Mouse (Mus musculus) bone marrow, adult 2 months (tissue): ENCODE data around the gene Pqlc3. TPM values are rescaled to one million over a fixed set of nuclear protein-coding genes. Genes with fewer than 3 reads are reported as not detected.

ENCODE experiments used
- H3K27ac ChIP-seq: fragments of 200-500 bp; 2 replicates; pipeline ENCODE4 v1.5.1; 2012; ENCODE audit warnings: low read depth, mild to moderate bottlenecking, control low read depth, inconsistent platforms, low read length; ENCODE audit not compliant: control insufficient read depth, poor library complexity, insufficient read depth
- H3K4me1 ChIP-seq: fragments of 200-500 bp; 2 replicates; pipeline ENCODE4 v1.6.1; 2011; ENCODE audit warnings: low read length; ENCODE audit not compliant: control insufficient read depth, insufficient read depth
- H3K4me3 ChIP-seq: fragments of 200-500 bp; replicated peaks from 2 replicates; pipeline ENCODE3; 2011; ENCODE audit warnings: mild to moderate bottlenecking, low read depth, low read length, control low read depth; ENCODE audit not compliant: control insufficient read depth
- CTCF ChIP-seq: fragments of 200-500 bp; IDR thresholded peaks from 2 replicates; pipeline ENCODE4 v1.5.1; 2011; ENCODE audit warnings: low read length, control low read depth; ENCODE audit not compliant: control insufficient read depth, insufficient read depth
- POLR2A ChIP-seq: fragments of 200-500 bp; IDR thresholded peaks from 2 replicates; pipeline ENCODE4 v1.6.1; 2011; ENCODE audit warnings: low read depth, mild to moderate bottlenecking, control low read depth, low read length, borderline replicate concordance; ENCODE audit not compliant: control insufficient read depth
- WGBS: fragments of 180-500 bp; shearing (Covaris S2); methylation state at CpG from one replicate; pipeline ENCODE4 v1.1.7; 2018; 5-methylcytosine and 5-hydroxymethylcytosine counted together
- polyA plus RNA-seq: library from polyadenylated mRNA; stranded (reverse); fragments of >200 nt; gene quantifications from 2 replicates; pipeline ENCODE4 v1.2.4, GENCODE M21; 2011; ENCODE audit warnings: low replicate concordance; ENCODE audit not compliant: missing spikeins, insufficient read depth, insufficient read length

Gene Pqlc3
- polyA plus RNA-seq, 1 experiment: 14.7 TPM

DNA sequence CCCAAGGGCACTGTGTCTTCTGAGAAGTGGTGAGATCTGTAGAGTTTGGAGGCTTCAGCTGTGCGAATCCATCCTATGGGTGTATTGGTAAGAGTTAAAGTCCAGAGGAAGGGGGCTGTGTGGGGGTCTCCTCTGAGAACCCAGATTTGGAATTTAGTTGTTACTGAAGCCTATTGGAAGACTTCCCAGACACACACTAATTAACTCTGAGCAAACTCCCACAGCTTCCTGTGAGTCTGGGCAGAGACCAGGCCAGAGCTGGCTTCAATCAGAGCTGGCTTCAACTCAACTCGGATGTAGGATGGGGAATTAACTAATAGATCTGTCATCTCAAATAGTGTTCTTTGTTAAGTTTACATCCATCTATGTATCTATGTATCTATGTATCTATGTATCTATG lies 15.5 kb upstream of the Pqlc3 start:
- no peaks in the 10 kb centered on the region for H3K4me1 ChIP-seq
- 71% methylated on average over 2 of the region's 2 CpGs for WGBS
- TF ChIP-seq CTCF (no peak), POLR2A (no peak)
- no peak overlapping the region for H3K27ac ChIP-seq
- no peak overlapping the region for H3K4me3 ChIP-seq

- 77% methylated on average over 2 of the region's 2 CpGs for WGBS
These were observed 12.1 kb upstream of the Pqlc3 start for GRCm38 (mm10) chr12:17012067-17012899.

DNA sequence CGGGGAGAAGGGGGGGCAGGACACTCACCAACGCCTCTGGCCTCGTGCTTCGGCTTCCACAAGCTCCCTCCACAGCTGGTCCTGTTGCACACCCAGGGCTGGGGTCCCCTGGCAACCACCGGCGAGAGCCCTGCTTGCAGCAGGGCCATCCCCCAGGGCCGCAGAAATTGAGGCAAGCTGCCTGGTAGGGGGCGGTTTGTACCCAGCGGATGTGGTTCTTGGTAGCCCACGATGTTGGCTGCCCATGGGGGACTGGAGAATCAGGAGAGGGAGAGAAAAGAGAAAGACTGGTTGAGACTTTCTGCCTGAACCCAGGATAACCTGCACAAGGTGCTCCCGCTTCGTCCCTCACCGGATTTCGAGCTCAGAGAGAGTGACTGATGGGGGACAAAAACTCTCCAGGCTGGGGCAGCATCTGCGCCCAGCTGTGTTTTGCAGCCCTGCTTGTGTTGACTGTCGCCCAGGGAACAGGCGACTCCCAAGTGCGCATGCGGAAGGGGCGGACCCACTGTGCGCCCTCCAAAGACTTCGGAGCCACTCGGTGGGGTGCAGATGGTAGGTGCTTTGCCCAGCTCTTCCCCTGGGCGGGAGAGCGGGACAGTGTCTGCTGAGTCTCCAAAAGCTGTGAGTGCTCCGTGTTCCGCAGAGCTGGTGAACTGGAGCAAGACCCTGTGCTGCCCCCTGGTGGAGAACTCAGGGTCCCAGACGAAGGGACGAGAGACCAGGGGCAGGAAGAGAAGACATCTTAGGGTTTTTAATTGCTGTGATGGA lies 11.1 kb upstream of the Pqlc3 start, which contains the start of gene 2410004P03Rik:
2410004P03Rik (minus strand) TSS at position 628 of the 771 bp plus-strand sequence.
- no peaks in the 10 kb centered on the region for H3K4me1 ChIP-seq
- H3K4me3 ChIP-seq: peak within 1 kb of the TSS; percentile 62
- WGBS: 10% methylated on average over 29 of the region's 29 CpGs
- TF ChIP-seq POLR2A (no peak), CTCF (peak; percentile 91)
- H3K27ac ChIP-seq: no peak within 1 kb of the TSS

More at GRCm38 (mm10) chr12:17012067-17012899, 12.1 kb upstream of the Pqlc3 start:
- Histone ChIP-seq H3K4me1 (no peaks in the 10 kb centered on the region), H3K4me3 (no peak overlapping the region), H3K27ac (no peak overlapping the region)
- TF ChIP-seq POLR2A (no peak), CTCF (no peak)

DNA sequence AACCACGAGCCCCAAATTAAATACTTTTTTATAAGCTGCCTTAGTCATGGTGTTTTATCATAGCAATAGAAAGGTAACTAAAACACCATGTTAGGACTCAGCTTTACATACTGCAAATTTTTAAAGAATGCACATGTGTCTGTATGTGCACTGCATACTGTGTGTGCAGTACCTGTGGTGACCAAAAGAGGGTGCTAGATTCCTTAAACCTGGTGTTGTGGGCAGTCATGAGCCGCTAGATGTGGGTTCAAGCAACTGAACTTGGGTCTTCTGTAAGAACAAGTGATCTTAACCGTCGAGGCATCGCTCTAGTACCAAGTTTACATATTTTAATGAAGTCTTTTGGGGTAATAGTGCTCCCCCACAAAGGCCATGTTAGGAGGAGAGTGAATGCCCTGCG lies 9.3 kb upstream of the Pqlc3 start:
- H3K4me3 ChIP-seq: no peak overlapping the region
- WGBS: 92% methylated on average over 6 of the region's 6 CpGs
- TF ChIP-seq CTCF: no peak
- TF ChIP-seq POLR2A: no peak
- no peaks in the 10 kb centered on the region for H3K4me1 ChIP-seq
- no peak overlapping the region for H3K27ac ChIP-seq

DNA sequence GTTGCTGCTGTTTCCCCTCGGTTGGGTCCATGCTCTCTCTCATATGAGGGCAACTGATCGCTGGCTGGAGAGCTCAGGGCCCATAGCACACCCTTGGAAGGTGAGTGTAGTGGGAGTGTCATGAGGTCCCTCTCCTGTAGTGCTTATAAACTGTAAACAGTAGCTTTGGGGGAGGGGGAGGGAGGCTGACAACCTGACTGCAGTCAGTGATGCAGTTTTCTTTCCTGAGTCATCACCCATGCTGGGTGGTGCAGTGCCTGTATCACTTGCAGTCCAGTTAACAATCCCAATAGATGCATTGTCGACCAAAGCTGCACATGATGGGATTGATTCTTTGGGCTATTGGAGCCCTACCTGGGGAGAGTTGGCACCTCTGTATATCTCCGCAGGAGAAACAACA lies 1.0 kb upstream of the Pqlc3 start:
- Histone ChIP-seq H3K27ac (peak overlapping the region; percentile 99; the same call in 1 of the 2 replicates), H3K4me1 (peaks cover 10% of the 10 kb centered on the region), H3K4me3 (no peak overlapping the region)
- TF ChIP-seq CTCF (no peak), POLR2A (no peak)
- WGBS: 58% methylated on average over 4 of the region's 4 CpGs

DNA sequence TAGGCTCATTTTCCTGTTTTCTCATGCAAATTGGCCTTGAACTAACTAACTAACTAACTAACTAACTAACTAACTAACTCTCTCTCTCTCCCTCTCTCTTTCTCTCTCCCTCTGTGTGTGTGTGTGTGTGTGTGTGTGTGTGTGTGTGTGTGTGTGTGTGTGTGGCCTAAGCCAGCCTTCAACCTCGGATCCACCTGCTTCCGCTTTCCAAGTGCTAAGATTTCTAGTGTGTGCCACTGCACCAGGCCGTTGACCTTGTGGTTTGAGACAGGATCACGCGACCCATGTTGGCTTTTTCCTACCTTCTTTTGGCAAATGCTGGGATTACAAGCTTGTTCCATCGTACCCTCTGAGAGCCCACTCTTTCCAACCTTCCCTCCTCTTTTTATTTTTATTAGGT lies 420 bp upstream of the Pqlc3 start:
- peak overlapping the region; percentile 99 for H3K27ac ChIP-seq
- TF ChIP-seq CTCF (no peak), POLR2A (no peak)
- peak overlapping the region; percentile 92 for H3K4me3 ChIP-seq
- 6% methylated on average over 6 of the region's 6 CpGs for WGBS
- H3K4me1 ChIP-seq: peaks cover 10% of the 10 kb centered on the region

DNA sequence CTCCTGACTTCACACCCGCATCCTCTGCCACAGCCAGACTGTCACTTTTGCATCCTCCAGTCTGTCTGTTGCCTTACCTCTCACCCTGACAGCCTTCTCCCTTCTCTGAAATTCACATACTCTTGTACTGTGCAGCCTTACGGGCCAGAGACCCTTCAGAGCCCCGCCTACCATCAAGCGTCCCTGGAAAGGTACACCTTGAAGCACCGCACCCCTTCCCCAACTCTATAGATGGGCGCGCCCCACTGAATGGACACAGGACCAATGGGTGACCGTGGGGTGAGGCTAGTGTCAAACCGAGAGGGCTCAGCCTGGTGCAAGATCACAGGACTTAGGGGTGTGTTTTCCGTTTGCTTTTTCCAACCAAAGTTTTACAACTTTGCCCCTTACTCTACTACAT lies 1.1 kb downstream of the Pqlc3 start:
- Histone ChIP-seq H3K4me3 (peak overlapping the region; percentile 92), H3K27ac (0 out of 2 replicates have a peak overlapping the region, but pooled peaks have one; percentile 74), H3K4me1 (peaks cover 10% of the 10 kb centered on the region)
- TF ChIP-seq CTCF (no peak), POLR2A (no peak)
- 13% methylated on average over 10 of the region's 10 CpGs for WGBS

DNA sequence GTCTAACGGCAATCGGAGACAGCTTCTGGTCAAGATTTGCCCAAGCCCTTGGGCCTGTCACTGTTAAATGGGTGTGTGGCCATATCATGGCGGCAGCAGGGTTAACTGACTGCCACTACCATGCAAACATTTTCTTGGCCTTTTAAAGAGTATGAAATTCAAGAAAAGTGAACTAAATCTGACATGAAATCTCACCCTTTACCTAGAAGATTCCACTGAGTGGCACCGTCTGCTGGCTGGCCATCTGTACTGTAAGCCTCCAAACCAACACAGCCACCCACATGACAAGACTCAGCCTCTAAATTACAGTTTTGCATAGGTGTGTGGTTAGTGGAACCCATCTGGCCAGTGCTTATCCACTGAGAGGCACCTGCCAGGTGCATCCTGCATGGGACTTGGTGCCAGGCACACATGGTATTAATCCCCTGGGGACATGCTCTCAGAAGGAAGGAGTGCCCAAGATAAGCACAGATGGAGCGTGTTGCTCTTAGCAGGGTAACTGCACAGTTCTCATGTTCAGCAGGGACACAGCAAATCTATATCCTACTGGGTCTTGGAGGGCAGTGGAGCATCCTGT lies 3.2 kb downstream of the Pqlc3 start:
- peaks cover 10% of the 10 kb centered on the region for H3K4me1 ChIP-seq
- WGBS: 77% methylated on average over 5 of the region's 5 CpGs

More for the DNA sequence above, 3.2 kb downstream of the Pqlc3 start:
- TF ChIP-seq POLR2A: no peak
- no peak overlapping the region; the same call in 1 of the 2 replicates for H3K27ac ChIP-seq
- no peak overlapping the region for H3K4me3 ChIP-seq
